Mouse (Mus musculus): ENCODE measurements around the gene Cma2. TPM values are rescaled to one million over a fixed set of nuclear protein-coding genes. Genes with fewer than 3 reads are reported as not detected.
"Not testable (repeated sequence)": the region's sequence is repeated elsewhere in the genome, so short reads cannot be mapped to it uniquely, and the experiment has no call there.

Gene Cma2
- total RNA-seq (2021) = not detected
- long read RNA-seq, experiment 1 = 0 reads
- long read RNA-seq, experiment 2 = 0 reads

GRCm38 (mm10) chr14:55950346-55951030, at the start of gene Cma2:
TSS of gene Cma2 (plus strand) at chr14:55950980.
- DNase-seq = no peak

- DNase-seq = no peak
Measured at GRCm38 (mm10) chr14:55905518-55905917, 45.3 kb upstream of the Cma2 start.

- DNase-seq = no peak
Measured at GRCm38 (mm10) chr14:55913406-55913805, 37.4 kb upstream of the Cma2 start.

GRCm38 (mm10) chr14:55918240-55919082, 32.3 kb upstream of the Cma2 start:
- peak; percentile 58 to 79 for DNase-seq

- no peak for DNase-seq
Measured at GRCm38 (mm10) chr14:55922475-55923232, 28.1 kb upstream of the Cma2 start.

GRCm38 (mm10) chr14:55926847-55927246, 23.9 kb upstream of the Cma2 start:
- DNase-seq = no peak

- DNase-seq = no peak
Measured at GRCm38 (mm10) chr14:55929263-55929997, 21.4 kb upstream of the Cma2 start.

GRCm38 (mm10) chr14:55933586-55933985, 17.2 kb upstream of the Cma2 start:
- peak; percentile 3 to 20 for DNase-seq

- DNase-seq = no peak
Measured at GRCm38 (mm10) chr14:55940070-55940800, 10.5 kb upstream of the Cma2 start.

GRCm38 (mm10) chr14:55943601-55944000, 7.2 kb upstream of the Cma2 start:
- DNase-seq = no peak

GRCm38 (mm10) chr14:55944575-55944974, 6.2 kb upstream of the Cma2 start, which contains the start of gene Cma1:
TSS of gene Cma1 (minus strand) at chr14:55944675.
- DNase-seq = no peak

- no peak for DNase-seq
Measured at GRCm38 (mm10) chr14:55946269-55946969, 4.4 kb upstream of the Cma2 start.

GRCm38 (mm10) chr14:55963263-55963662, 12.5 kb downstream of the Cma2 start:
- no peak for DNase-seq

GRCm38 (mm10) chr14:55963900-55964299, 13.1 kb downstream of the Cma2 start:
- DNase-seq = peak in 1 of 2 experiments; percentile 2

GRCm38 (mm10) chr14:55987464-55987863, 36.7 kb downstream of the Cma2 start:
- DNase-seq = not testable (repeated sequence)

GRCm38 (mm10) chr14:56013147-56013546, 62.4 kb downstream of the Cma2 start:
- DNase-seq = no peak

GRCm38 (mm10) chr14:56013924-56014323, 63.1 kb downstream of the Cma2 start:
- DNase-seq = no peak

GRCm38 (mm10) chr14:56017671-56018070, 66.9 kb downstream of the Cma2 start, which contains the start of gene Mcpt1:
TSS of gene Mcpt1 (plus strand) at chr14:56017971.
- not testable (repeated sequence) for DNase-seq

- no peak for DNase-seq
Measured at GRCm38 (mm10) chr14:56019446-56019845, 68.7 kb downstream of the Cma2 start.

GRCm38 (mm10) chr14:56021305-56021704, 70.5 kb downstream of the Cma2 start:
- not testable (repeated sequence) for DNase-seq

Data from adrenal gland, postnatal 36 days (tissue).